Mouse (Mus musculus): Measurements from ENCODE around the gene Lipm. TPM values are rescaled to one million over a fixed set of nuclear protein-coding genes. Genes with fewer than 3 reads are reported as not detected.

Lipm gene
- total and polyA plus RNA-seq, 2 experiments from 2014 or later = 0.05 to 0.38 TPM

GRCm38 (mm10) chr19:34151909-34152308 is 51.2 kb downstream of the Lipm start:
- Histone ChIP-seq H3K27ac (ENCODE audit: low read depth, low read length) (no peak overlapping the region), H3K36me3 (ENCODE audit: insufficient read depth, low read length) (no peaks in the 10 kb centered on the region), H3K4me2 (ENCODE audit: low read depth, low read length, poor library complexity, severe bottlenecking) (no peak overlapping the region), H3K9me3 (ENCODE audit: low read length) (no peaks in the 10 kb centered on the region), H3K9ac (replicated peaks; ENCODE audit: low read length, poor library complexity, severe bottlenecking) (no peak overlapping the region), H3K4me3 (ENCODE audit: low read depth, low read length) (no peak overlapping the region), H3K27me3 (ENCODE audit: insufficient read depth, low read length) (no peaks in the 10 kb centered on the region), H3K4me1 (ENCODE audit: insufficient read depth, low read length) (no peaks in the 10 kb centered on the region)
- DNase-seq (ENCODE audit: low spot score) = no peak
- WGBS = 68% methylated on average over 1 of the region's 1 CpGs
- ATAC-seq (ENCODE audit: low FRiP score) = no peak
- TF ChIP-seq CTCF (IDR thresholded peaks at IDR 0.05) = peak; percentile 49

- ATAC-seq (ENCODE audit: low FRiP score) (no peak), DNase-seq (ENCODE audit: low spot score) (no peak)
- H3K9ac ChIP-seq (replicated peaks; ENCODE audit: low read length, poor library complexity, severe bottlenecking) = no peak overlapping the region
Measured at GRCm38 (mm10) chr19:34153263-34154144, 52.8 kb downstream of the Lipm start.

GRCm38 (mm10) chr19:34162693-34163092 is 62.0 kb downstream of the Lipm start:
- Histone ChIP-seq H3K27me3 (ENCODE audit: insufficient read depth, low read length) (no peaks in the 10 kb centered on the region), H3K4me1 (ENCODE audit: insufficient read depth, low read length) (no peaks in the 10 kb centered on the region), H3K36me3 (ENCODE audit: insufficient read depth, low read length) (no peaks in the 10 kb centered on the region), H3K4me3 (ENCODE audit: low read depth, low read length) (no peak overlapping the region), H3K9ac (replicated peaks; ENCODE audit: low read length, poor library complexity, severe bottlenecking) (no peak overlapping the region), H3K4me2 (ENCODE audit: low read depth, low read length, poor library complexity, severe bottlenecking) (no peak overlapping the region), H3K9me3 (ENCODE audit: low read length) (no peaks in the 10 kb centered on the region), H3K27ac (ENCODE audit: low read depth, low read length) (no peak overlapping the region)
- TF ChIP-seq CTCF (IDR thresholded peaks at IDR 0.05) = no peak
- 94% methylated on average over 5 of the region's 5 CpGs for WGBS
- no peak for ATAC-seq (ENCODE audit: low FRiP score)
- DNase-seq (ENCODE audit: low spot score) = no peak

More at GRCm38 (mm10) chr19:34153263-34154144, 52.8 kb downstream of the Lipm start:
- Histone ChIP-seq H3K27me3 (ENCODE audit: insufficient read depth, low read length) (no peaks in the 10 kb centered on the region), H3K4me2 (ENCODE audit: low read depth, low read length, poor library complexity, severe bottlenecking) (no peak overlapping the region), H3K4me1 (ENCODE audit: insufficient read depth, low read length) (no peaks in the 10 kb centered on the region), H3K4me3 (ENCODE audit: low read depth, low read length) (no peak overlapping the region), H3K36me3 (ENCODE audit: insufficient read depth, low read length) (no peaks in the 10 kb centered on the region), H3K9me3 (ENCODE audit: low read length) (no peaks in the 10 kb centered on the region), H3K27ac (ENCODE audit: low read depth, low read length) (no peak overlapping the region)
- TF ChIP-seq CTCF (IDR thresholded peaks at IDR 0.05) = no peak
- 88% methylated on average over 6 of the region's 6 CpGs for WGBS

- no peak for TF ChIP-seq CTCF (IDR thresholded peaks at IDR 0.05)
- no peak for DNase-seq (ENCODE audit: low spot score)
Measured at GRCm38 (mm10) chr19:34165891-34166290, 65.2 kb downstream of the Lipm start, which contains the start of gene Ankrd22. Ankrd22 (minus strand) TSS chr19:34166053.

GRCm38 (mm10) chr19:34166386-34166785 is 65.7 kb downstream of the Lipm start:
- H3K9ac ChIP-seq (replicated peaks; ENCODE audit: low read length, poor library complexity, severe bottlenecking) = no peak overlapping the region
- no peaks in the 10 kb centered on the region for H3K36me3 ChIP-seq (ENCODE audit: insufficient read depth, low read length)
- no peaks in the 10 kb centered on the region for H3K27me3 ChIP-seq (ENCODE audit: insufficient read depth, low read length)
- H3K4me1 ChIP-seq (ENCODE audit: insufficient read depth, low read length) = no peaks in the 10 kb centered on the region
- H3K4me2 ChIP-seq (ENCODE audit: low read depth, low read length, poor library complexity, severe bottlenecking) = no peak overlapping the region
- ATAC-seq (ENCODE audit: low FRiP score) (no peak), DNase-seq (ENCODE audit: low spot score) (no peak)
- WGBS = 46% methylated on average over 4 of the region's 4 CpGs
- no peak overlapping the region for H3K27ac ChIP-seq (ENCODE audit: low read depth, low read length)
- H3K4me3 ChIP-seq (ENCODE audit: low read depth, low read length) = no peak overlapping the region
- no peak for TF ChIP-seq CTCF (IDR thresholded peaks at IDR 0.05)
- H3K9me3 ChIP-seq (ENCODE audit: low read length) = no peaks in the 10 kb centered on the region

More at GRCm38 (mm10) chr19:34165891-34166290, 65.2 kb downstream of the Lipm start, which contains the start of gene Ankrd22:
- WGBS = 75% methylated on average over 5 of the region's 5 CpGs
- no peaks in the 10 kb centered on the region for H3K9me3 ChIP-seq (ENCODE audit: low read length)
- H3K4me3 ChIP-seq (ENCODE audit: low read depth, low read length) = no peak within 1 kb of the TSS
- ATAC-seq (ENCODE audit: low FRiP score) = no peak
- H3K4me1 ChIP-seq (ENCODE audit: insufficient read depth, low read length) = no peaks in the 10 kb centered on the region
- H3K36me3 ChIP-seq (ENCODE audit: insufficient read depth, low read length) = no peaks in the 10 kb centered on the region
- no peak within 1 kb of the TSS for H3K4me2 ChIP-seq (ENCODE audit: low read depth, low read length, poor library complexity, severe bottlenecking)
- no peak within 1 kb of the TSS for H3K27ac ChIP-seq (ENCODE audit: low read depth, low read length)
- no peak within 1 kb of the TSS for H3K9ac ChIP-seq (replicated peaks; ENCODE audit: low read length, poor library complexity, severe bottlenecking)
- no peaks in the 10 kb centered on the region for H3K27me3 ChIP-seq (ENCODE audit: insufficient read depth, low read length)
